Mouse (Mus musculus): ENCODE results near the gene Lypd6b.

Lypd6b gene

DNA sequence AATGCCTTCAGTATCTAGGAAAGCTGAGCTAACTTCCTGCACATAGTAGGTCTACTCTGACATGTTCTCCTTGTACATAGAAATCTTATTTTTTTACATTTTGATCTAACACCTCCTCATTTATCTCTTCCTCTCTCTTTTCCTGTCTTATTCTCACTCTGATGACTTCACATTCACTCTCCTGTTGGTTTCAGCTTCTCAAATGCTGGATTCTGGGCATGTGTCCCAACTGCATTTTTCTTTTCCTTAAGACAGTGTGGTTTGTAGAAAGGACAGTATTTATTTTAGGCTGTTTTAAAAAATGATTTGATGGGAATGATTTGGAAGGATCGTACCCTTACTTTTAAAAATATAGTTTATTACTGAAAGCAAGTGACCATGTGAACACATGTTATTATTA lies 34.8 kb downstream of the Lypd6b start:
- DNase-seq (ENCODE audit: low read depth, low spot score) = no peak

DNA sequence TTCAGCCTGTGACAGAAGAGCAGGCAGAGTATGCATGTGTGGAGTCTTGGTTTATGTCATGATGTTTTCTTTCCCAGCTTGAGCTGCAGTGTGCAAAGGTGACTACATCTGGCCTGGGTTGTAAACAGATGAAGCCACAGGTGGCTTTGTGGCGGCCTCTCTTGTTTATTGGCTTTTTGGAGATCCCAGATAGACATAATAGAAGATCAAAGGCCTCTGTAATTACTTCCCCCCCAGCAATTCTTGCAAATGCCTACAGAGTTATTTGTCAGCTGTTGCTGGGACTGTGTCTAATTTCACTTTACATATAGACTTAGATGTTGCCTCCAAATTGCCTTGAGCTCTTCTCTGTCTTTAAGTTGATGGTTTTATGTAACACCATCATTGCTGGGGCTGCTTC lies 38.1 kb downstream of the Lypd6b start:
- no peak for DNase-seq (ENCODE audit: low read depth, low spot score)

DNA sequence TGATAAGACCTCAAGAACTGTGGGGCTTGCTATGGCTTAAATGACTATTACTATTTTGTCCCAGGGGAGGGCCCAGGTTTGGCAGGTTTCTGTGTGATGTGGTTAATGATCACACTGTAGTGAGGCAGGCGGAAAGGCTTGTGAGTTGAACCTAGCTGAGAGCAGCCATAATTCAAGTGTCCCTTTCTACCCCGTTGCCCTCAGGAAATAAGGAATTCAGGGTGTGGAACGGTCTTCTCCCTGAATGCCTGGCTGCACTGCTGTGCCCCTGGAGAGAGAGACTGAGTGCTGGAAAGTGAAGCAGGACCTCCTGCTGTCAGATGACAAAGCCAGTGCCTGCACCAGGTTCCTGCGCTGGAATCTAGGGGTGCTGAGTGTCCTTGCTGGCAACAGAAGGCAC lies 40.3 kb downstream of the Lypd6b start:
- DNase-seq (ENCODE audit: low read depth, low spot score) = no peak

DNA sequence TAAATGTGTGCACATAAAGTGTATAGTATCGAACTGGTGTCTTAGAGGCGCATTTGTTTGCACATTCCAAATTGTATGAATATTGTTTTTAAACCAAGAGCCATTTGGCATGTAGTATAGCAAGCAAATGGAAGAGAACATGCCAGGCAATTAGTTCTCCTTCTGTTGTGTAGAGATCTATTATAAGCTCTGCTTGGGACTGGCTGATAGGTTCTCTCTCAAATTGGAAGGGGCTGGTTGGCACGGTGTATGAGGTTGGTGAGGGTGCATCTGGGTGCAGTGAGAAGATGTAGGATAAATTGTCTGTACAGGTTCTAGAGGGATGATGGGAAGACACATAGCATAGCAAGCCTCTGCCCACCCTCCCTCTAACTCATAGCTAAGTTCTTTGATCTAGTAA lies 42.9 kb downstream of the Lypd6b start:
- no peak for DNase-seq (ENCODE audit: low read depth, low spot score)

DNA sequence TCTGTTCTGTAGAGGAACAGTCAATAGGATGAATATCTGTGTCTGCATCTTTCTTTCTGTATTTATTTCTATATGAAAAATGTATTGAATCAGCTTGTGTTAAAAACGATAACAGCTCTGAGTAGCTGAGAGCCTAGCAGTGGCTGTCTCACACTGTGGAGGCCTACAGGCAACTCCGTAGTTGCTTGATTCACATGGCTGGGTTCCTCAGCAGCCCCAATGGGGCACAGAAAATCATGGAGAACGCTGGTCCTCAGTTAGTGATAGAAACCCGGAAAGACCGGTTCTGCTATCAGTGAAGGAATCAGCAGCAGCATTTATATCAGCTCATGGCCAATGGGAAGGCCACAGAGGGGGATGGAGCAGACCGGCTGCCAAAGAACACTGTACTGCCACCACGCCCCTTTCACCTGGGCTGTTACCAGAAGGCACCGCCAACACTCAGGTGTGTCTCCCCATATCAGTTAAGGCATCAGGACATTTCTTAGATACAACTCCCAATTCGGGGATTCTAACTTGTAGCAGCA lies 44.9 kb downstream of the Lypd6b start:
- no peak for DNase-seq (ENCODE audit: low read depth, low spot score)

DNA sequence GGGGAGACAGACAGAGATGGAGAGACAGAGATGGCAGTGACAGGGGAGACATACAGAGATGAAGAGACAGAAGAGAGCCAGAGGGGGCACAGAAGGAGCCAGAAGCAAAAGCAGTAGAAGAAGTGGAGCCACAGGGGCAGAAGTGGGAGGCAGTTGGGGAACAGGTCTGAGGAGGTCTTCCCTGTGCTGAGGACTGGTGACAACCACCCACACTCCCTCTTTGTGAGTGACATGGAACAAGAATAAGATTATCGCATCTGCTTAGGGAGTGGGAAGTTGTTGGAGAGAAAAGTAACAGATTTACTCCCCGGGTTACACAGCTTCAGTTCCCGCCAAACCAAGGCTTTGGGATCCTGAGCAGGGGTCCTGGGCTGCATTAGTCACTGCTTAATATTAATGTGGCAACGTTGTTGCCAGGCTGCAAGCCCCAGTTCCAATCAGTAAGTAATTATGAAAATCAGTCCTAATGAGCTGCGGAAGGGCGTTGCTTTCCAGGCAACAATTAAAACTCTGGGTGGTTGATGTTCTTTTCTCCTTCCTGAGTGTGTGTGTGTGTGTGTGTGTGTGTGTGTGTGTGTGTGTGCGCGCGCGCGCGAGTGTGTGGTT lies 50.1 kb downstream of the Lypd6b start:
- no peak for DNase-seq (ENCODE audit: low read depth, low spot score)

DNA sequence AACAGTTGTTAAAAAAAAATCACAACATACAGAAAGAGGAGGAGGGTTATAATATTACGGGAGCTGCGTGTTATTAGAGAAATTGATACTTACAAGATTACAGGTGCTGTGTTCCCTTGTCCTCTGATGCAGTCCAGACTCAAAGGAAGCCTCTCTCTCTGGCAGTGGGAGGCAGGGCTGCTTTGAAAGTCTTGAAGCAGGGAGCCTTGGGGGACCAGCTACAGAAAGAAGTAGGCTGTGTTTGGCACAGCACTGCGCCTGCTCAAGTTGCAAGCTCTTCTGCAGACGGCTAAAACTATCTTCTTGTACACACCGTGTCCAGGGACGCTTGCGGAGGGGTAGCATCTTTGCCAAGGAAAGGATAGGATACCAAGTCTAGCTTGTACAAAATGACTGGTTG lies 51.1 kb downstream of the Lypd6b start:
- DNase-seq (ENCODE audit: low read depth, low spot score) = no peak

DNA sequence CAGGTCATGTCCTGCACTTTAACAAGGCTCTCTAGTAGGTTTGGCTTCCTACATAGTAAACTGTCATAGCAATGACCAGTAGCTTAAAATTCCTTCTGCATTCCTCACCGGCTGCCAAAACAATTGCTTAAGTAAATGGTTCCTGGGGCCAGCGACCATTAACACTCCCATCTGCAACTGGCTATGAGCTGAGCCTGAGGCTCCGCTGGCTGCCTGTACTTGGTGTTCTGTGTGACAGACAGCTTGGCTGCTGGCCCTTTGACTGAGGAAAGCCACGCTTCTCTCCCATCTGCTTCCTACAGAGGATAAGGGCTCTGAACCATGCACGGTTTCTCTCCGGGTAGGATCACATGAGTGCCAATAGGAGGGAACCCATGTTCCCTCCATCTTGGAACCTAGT lies 53.1 kb downstream of the Lypd6b start:
- DNase-seq (ENCODE audit: low read depth, low spot score) = no peak

DNA sequence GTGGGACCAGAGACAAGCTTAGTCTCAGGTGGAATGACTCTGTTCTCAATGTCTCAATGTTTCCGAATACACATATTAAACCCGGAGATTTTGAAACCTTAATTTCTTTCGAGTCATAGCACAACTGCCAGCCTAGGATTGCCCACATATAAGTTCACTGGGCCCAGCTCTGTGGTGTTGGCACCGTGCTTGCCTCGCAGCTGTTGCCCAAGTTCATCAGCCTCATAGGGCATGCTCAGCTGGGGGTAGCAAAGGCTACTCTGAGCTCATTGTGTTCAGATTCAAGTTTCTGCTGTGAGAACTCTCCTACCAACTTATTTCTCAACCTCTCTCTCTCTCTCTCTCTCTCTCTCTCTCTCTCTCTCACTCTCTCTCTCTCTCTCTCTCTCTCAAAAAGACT lies 53.6 kb downstream of the Lypd6b start:
- no peak for DNase-seq (ENCODE audit: low read depth, low spot score)

DNA sequence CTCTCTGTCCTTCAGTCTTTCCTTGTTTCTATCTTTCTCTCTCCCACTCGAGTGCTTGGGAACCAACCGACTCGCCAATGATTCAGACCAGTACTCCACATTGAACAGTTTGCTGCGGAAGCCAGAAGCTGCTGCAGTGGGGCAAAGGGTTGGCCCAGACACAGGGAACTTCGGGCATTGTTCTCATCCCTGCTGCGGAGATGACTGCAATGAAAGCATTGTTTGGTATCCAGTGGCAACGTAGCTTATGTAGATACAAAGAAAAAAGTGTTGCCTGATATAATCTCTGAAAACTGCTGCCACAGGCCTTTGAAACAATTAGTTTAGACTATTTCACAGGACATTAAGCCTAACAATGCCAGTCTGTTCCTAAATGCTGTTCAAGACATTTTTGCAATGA lies 57.6 kb downstream of the Lypd6b start:
- DNase-seq (ENCODE audit: low read depth, low spot score) = no peak

DNA sequence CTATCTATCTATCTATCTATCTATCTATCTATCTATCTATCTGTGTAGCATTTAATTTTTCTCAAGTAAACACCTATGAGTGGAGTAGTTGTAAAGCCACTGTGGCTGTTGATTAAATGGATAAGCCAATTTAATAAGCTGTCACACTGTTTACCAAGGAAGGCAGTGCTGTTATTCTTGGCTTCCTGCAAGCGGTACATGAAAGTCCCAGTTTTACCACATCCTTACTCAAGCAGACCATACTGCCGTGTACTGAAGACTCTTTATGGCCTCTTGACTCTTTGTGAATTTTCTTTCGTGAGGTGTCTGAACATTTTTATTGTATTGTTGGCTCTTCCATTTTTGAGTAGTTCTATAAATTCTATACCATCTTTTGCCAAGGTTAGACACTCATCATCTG lies 58.6 kb downstream of the Lypd6b start:
- DNase-seq (ENCODE audit: low read depth, low spot score) = no peak

DNA sequence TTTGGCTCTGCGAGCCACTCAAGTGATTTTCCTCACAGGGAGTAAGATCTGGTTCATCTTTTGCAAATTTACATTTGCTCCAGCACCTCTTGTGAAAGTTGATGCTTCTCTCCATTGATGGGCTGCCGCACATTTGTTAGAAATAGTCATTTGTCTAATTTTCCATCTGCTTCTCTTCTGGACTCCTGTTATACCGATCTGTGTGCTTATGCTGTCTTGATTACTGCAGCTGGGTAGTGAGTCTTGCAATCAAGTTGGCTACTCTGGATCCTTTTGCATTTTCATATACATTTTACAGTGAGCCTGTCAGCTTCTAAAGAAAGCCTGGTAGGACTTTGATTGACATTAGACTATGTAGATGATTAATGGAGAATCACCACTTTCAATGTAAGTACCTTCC lies 59.4 kb downstream of the Lypd6b start:
- no peak for DNase-seq (ENCODE audit: low read depth, low spot score)

DNA sequence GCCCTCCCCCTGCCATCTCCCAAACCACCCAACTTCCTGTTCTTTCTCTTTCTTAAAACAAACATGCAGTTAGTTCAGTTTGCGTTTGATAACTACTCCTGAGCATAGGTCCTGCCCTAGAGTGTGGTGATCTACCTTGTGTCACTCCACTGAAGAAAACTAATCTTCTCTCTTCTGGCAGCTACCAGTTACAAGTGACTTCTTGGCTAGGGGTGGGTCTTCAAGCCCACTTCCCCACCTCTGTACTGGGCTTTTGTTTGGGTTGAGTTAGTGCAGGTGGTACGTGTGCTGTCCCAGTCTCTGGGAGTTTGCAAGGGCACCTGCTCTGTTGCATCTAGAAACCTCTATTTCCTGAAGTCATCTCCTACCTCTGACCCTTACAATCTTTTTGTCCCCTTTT lies 60.3 kb downstream of the Lypd6b start:
- DNase-seq (ENCODE audit: low read depth, low spot score) = no peak

DNA sequence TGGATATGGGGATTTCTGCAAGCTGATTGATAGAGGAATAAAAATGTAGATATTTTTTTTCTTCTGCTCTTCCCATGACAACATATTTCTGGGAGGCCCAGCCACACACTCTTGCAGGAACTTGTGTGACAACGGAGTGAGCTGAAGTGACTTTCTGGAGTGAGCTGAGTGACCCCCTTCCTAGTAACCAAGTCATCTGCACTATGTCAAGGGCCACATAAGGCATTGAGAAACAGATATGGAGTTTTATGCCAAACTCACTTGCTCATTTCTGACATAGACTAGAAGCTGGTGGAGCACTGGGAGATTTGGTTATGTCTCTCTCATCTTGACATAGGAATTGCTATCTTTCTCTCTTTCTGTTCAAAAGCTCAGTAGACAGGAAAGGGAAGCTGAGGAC lies 62.3 kb downstream of the Lypd6b start:
- no peak for DNase-seq (ENCODE audit: low read depth, low spot score)

DNA sequence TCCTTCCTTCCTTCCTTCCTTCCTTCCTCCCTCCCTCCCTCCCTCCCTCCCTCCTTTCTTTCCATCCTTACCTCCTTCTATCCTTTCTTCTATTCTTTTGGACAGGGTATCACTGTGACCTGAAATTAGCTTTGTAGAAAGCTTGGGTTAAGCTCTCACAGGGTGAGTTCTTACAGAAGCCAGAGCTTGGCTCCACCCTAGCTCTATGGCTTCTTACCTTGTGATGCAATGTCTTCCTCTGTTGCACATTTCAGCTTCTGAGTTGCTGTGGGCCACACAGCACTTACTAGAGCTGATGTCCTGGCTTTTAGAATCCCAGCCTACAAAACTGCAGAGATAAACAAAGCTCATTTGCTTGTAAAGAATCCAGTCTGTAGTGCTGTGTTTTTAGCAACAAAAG lies 64.5 kb downstream of the Lypd6b start:
- DNase-seq (ENCODE audit: low read depth, low spot score) = no peak

DNA sequence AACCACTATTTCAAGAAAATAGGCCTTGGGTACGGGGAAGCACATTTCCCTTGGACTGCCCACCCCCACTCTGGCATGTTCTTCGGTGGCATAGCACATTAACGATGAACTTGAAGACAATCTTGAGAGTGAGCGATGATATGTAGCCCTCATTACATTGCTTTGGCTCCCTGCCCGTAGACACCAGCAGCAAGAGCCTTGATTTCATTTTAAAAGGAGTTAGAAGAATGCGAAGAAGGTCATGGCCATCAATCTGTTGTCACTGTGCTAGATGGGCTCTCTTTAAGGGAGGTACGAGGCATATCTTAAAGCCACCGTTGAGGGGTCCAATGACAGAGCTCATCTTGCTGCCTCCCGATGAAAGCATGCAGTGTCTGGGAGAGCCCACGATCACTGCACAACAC lies 68.7 kb downstream of the Lypd6b start:
- no peak for DNase-seq (ENCODE audit: low read depth, low spot score)

DNA sequence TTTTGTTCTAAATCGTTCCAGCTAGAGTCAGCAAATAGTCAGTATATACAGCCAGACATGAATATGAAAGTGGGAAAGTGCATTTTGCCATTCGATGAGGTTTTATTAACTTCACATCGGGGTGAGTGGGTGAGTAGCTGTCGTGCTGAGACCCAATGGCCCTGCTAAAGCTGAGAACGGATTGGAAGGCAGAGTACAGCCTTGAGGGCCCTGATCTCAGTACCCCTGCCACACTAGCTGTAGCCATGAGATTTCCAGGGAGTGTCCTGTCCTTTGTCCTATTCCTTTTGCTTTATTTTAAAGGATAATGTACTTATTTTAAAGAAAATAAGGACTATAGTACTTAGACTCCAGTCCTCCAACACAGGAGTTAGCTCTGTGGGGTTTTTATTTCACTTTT lies 69.1 kb downstream of the Lypd6b start:
- no peak for DNase-seq (ENCODE audit: low read depth, low spot score)

DNA sequence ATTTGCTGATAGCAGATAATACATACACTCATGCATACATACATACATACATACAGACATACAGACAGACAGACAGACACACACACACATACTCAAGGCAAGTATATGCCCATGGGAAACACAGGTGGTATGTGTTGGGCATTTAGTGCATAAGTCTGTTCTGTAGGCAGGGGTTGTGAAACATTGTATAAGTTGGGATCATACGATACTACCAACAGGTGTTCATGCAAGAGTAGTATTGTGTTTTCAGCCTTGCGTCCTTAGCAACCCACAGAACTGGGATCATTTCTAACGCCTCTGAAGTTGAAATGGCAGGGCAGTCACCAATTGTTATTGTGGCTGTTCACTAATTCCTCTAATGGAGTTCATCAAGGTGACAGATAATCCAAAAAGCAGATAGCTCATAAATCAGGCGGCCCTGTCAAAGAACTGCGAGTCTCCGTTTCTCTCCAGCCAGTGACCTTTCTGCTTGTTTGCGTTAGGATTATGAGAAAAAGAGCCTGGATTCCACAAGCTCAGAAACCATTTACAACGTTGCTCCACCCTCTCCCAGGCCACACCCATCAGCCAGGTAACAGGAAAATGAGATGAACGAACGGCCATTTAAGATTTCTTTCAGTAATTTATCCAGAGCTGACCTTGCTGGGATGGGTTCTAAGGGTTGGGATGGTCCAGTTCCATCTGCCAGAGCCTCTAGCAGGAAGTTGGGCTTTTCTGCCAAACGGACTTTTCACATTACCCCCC lies 72.9 kb downstream of the Lypd6b start:
- no peak for DNase-seq (ENCODE audit: low read depth, low spot score)

DNA sequence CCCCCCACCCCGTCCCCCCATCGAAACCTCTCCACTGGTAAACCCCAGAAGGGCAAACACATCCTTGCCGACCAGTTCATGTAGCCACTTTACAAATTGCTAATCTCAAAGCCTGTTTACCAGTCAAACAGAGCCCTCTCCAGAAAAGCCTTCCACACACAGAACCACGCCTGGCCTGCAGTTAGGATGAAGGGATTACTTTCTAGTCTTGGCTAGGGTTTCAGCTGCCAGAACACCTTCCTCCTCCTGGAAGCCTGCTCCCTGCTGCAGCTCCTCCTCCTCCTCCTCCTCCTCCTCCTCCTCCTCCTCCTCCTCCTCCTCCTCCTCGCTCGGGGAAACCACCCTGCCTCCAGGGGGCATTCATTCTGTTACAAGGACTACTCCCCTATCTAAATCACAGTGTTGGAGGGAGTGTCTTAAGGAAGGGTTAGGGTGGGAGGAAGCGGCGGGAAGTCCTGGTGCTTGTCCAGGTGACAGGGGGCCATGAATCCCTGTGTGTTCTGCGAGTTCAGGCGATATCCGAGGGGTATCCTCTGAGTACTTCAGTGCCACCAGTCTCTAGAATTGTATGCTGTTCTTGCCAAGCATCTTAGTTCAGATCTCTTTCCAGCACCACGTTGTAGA lies 73.6 kb downstream of the Lypd6b start:
- DNase-seq (ENCODE audit: low read depth, low spot score) = no peak

DNA sequence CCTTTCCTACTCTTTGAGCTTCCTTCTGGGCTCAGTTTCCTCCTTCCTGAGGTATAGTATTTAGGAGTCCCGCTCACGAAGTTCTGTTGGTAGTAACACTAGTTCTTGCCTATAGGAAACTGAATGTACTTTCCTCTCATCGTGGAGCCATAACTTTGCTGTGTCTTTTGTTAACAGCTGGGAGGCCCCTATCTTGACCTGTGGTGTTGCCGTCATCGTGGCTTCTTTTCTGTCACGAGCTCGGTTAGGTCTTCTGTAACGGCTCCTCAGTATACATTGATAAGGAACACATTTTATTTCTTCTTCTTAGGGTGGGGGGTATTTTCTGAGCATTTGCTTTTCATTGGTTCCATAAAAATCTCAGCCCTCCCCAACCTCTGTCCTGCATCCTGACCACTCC lies 74.2 kb downstream of the Lypd6b start:
- DNase-seq (ENCODE audit: low read depth, low spot score) = no peak

DNA sequence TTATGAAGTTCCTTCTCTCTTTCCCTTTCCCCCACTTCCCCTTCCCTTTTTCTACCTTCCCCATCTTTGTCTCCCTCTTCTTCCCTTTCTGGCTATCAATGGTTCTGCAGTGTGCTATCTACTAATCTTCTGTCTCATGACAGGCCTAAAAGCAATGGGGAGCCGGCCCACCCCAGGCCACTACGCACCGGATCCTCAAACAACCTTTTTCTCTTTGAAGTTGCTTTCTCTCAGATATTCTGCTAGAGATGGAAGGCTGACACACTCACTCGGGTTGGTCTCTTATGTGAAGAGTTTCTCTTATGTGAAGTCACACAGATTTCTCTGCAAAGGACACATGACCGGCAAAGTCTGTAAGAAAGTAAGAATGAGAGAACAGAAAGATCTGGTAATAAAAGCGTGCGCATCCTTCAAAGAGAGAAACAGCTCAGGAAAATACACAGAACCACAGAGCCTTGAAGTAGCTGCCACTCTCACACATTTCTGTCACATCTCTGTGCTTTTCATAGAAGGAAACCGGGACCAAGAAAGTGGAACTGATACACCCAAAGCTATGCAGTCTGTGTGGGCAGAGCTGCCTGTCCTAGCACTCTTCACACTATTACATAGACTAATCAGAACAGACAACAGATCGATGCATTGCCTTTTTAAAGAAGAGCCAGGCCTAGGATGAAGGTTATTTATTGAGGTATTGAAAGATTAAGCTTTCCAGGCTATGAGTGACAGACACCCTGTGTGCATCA lies 80.8 kb downstream of the Lypd6b start:
- no peak for DNase-seq (ENCODE audit: low read depth, low spot score)

DNA sequence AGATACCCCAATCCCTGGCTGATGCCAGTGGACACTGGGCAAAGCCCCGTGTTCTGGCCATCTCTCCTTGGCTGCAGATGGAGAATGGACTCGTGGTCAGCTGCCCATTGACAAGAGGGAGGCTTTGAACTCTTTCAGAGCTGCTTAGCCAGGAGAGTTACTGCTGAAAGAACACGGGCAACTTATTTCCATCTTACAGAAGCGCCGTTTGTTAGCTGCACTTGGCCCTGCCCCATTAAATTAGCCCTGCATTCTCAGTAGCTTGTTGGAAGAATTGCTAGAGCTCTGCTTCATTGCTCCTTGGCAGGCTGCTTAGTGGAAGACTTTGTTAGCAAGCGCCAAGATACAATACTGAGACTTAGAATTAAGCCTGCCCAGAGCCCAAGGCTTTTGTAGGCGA lies 81.6 kb downstream of the Lypd6b start:
- DNase-seq (ENCODE audit: low read depth, low spot score) = no peak

Data from c-Kit-negative CD71-positive TER-119-positive erythroid progenitor cells, embryonic 14.5 days (primary cell).